Mouse (Mus musculus): Measurements from ENCODE around the gene Gp1bb.

DNA sequence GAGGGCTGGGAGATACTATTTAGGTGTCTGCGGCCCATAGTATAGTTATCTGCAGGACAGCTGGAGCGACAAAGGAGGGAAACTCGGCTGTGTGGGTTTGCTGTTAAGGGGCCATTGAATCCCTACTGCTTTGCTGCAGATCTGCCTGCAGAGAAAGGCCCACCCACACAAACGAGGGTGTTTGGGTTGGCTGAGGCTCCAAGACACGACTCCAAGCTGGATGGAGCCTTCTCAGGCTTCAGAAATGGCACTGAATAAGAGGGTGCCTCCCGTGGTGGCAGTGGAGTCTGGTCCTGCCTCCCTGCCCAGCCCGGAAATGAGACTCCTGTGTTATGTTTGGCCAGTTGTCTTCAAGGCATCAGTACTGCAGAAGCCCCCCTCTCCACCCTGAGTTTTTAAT lies 20.1 kb upstream of the Gp1bb start:
- TF ChIP-seq CTCF (IDR thresholded peaks at IDR 0.05; ENCODE audit: low read depth, low read length) (no peak), TAL1 (conservative IDR thresholded peaks at IDR 0.05; ENCODE audit: low read depth, low read length) (no peak)
